Mouse (Mus musculus) kidney, embryonic 16.5 days (tissue): ENCODE measurements around the gene Pard3b. TPM values are rescaled to one million over a fixed set of nuclear protein-coding genes. Genes with fewer than 3 reads are reported as not detected.

Experiments
- ATAC-seq: fragments of 200-750 bp; cut with Nextera tagmentation; 2 replicates; pipeline ENCODE4 v1.8.0; 2017; ENCODE audit warnings: moderate TSS enrichment; ENCODE audit not compliant: low FRiP score, low TSS enrichment
- H3K27ac ChIP-seq: fragments of 300-500 bp; sonication (generic); 2 replicates; pipeline ENCODE4 v1.5.1; 2014; ENCODE audit warnings: low read length
- H3K27me3 ChIP-seq: fragments of 300-500 bp; sonication (generic); 2 replicates; pipeline ENCODE4 v1.6.1; 2014; ENCODE audit warnings: low read length, control low read depth, mixed read lengths; ENCODE audit not compliant: insufficient read depth
- H3K36me3 ChIP-seq: fragments of 300-500 bp; sonication (generic); 2 replicates; pipeline ENCODE4 v1.6.1; 2014; ENCODE audit warnings: low read length, control low read depth, mixed read lengths; ENCODE audit not compliant: insufficient read depth
- H3K4me1 ChIP-seq: fragments of 300-500 bp; sonication (generic); 2 replicates; pipeline ENCODE4 v1.6.1; 2014; ENCODE audit warnings: low read length, control low read depth, mixed read lengths; ENCODE audit not compliant: insufficient read depth
- H3K4me2 ChIP-seq: fragments of 300-500 bp; sonication (generic); replicated peaks from 2 replicates; pipeline ENCODE4 v1.6.1; 2014; ENCODE audit warnings: low read depth, low read length
- H3K4me3 ChIP-seq: fragments of 300-500 bp; sonication (generic); 2 replicates; pipeline ENCODE4 v1.5.1; 2014; ENCODE audit warnings: mild to moderate bottlenecking, low read length
- H3K9ac ChIP-seq: fragments of 300-500 bp; sonication (generic); replicated peaks from 2 replicates; pipeline ENCODE4 v1.6.1; 2014; ENCODE audit warnings: low read length
- H3K9me3 ChIP-seq: fragments of 300-500 bp; sonication (generic); 2 replicates; pipeline ENCODE4 v1.6.1; 2016; ENCODE audit warnings: low read length, control low read depth
- WGBS: fragments of 180-500 bp; shearing (Covaris S2); extraction: QIAGEN DNeasy Blood & Tissue Kit; methylation state at CpG from one replicate; pipeline ENCODE4 v1.1.7; 2014; 5-methylcytosine and 5-hydroxymethylcytosine counted together
- polyA plus RNA-seq: library from polyadenylated mRNA; unstranded; fragments of >200 nt; fragmentation: Nextera tagmentation; extraction: Ambion mirVana; gene quantifications from 2 replicates; pipeline ENCODE4 v1.2.1, GENCODE M21; 2015

The Pard3b gene
- polyA plus RNA-seq, 1 experiment from 2014 or later, result 17.6 TPM

GRCm38 (mm10) chr1:62412019-62412418, 773.4 kb downstream of the Pard3b start:
- WGBS, result 60% methylated on average over 4 of the region's 4 CpGs
- Histone ChIP-seq H3K9me3 (no peaks in the 10 kb centered on the region), H3K36me3 (no peaks in the 10 kb centered on the region), H3K4me3 (no peak overlapping the region), H3K27ac (no peak overlapping the region), H3K4me2 (no peak overlapping the region), H3K9ac (no peak overlapping the region), H3K4me1 (0 out of 2 replicates have a peak, but pooled peaks cover 3% of the 10 kb centered on the region), H3K27me3 (no peaks in the 10 kb centered on the region)
- no peak for ATAC-seq

DNA sequence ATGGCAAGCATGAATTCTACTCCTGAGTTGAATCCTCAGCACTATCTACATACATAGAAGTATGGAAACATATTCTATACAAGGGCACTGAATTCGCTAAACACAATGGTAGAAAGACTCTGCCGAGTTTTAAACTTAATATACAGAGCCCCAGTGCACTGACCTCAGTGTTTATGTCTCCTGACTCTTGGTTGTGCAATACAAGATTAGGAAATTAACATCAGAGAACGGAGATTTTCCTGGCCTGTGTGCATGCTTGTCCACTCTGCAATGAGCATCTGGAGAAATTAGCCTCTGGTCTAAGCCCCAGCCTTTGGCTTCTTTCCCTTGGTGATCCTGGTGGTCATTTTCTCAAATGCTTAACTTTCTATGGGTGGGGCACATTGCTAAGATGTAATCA, 774.4 kb downstream of the Pard3b start:
- ATAC-seq, result no peak
- WGBS, result 85% methylated on average over 3 of the region's 3 CpGs
- H3K4me2 ChIP-seq, result no peak overlapping the region

GRCm38 (mm10) chr1:62414521-62414920, 775.9 kb downstream of the Pard3b start:
- Histone ChIP-seq H3K36me3 (no peaks in the 10 kb centered on the region), H3K9ac (no peak overlapping the region), H3K27me3 (no peaks in the 10 kb centered on the region), H3K4me1 (0 out of 2 replicates have a peak, but pooled peaks cover 3% of the 10 kb centered on the region), H3K9me3 (no peaks in the 10 kb centered on the region), H3K4me2 (no peak overlapping the region), H3K4me3 (no peak overlapping the region), H3K27ac (no peak overlapping the region)
- WGBS, result 68% methylated on average over 6 of the region's 6 CpGs
- ATAC-seq, result no peak

More for the DNA sequence above, 774.4 kb downstream of the Pard3b start:
- Histone ChIP-seq H3K9ac (no peak overlapping the region), H3K9me3 (no peaks in the 10 kb centered on the region), H3K27me3 (no peaks in the 10 kb centered on the region), H3K4me1 (0 out of 2 replicates have a peak, but pooled peaks cover 3% of the 10 kb centered on the region), H3K4me3 (no peak overlapping the region), H3K27ac (no peak overlapping the region), H3K36me3 (no peaks in the 10 kb centered on the region)

DNA sequence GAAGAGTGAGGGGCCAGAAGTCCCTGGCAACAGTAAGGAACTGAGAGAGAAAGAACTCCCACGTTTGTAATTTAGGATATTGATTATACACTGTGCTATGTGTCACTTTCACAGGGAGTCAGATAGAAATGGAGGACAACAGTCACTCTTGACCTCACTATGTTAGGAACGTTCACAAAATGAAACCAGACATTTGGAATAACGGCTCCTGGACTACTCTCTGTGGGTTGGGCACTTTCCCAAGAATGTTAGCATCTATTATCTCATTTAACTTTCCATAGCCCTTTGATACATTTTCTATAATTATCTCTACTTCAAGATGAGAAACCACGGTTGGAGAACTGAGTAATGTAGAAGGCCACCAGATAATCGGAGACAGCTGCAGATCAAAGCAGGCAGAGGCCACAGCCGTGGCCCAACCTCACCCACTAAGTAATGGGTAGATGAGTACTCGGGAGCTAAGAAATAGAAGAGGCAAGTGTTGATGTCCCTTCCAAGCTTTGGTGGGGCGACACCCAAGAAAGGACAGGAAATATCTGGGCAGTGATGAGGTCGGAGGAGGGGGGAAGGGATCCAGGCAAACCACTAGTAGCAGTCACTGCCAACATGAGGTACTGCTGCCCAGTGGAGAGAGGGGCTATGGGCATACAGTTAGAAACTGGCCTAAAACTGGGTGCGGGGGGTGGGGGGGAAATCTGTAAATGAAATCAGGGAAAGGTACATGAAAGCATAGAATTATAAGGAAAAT, 778.2 kb downstream of the Pard3b start:
- H3K9ac ChIP-seq, result no peak overlapping the region
- no peaks in the 10 kb centered on the region for H3K27me3 ChIP-seq
- no peak overlapping the region for H3K4me3 ChIP-seq
- H3K4me1 ChIP-seq, result 0 out of 2 replicates have a peak, but pooled peaks cover 3% of the 10 kb centered on the region
- H3K36me3 ChIP-seq, result no peaks in the 10 kb centered on the region
- no peaks in the 10 kb centered on the region for H3K9me3 ChIP-seq
- no peak for ATAC-seq
- 81% methylated on average over 10 of the region's 10 CpGs for WGBS
- H3K4me2 ChIP-seq, result no peak overlapping the region
- H3K27ac ChIP-seq, result no peak overlapping the region

- peaks cover 2% of the 10 kb centered on the region; the same call in 1 of the 2 replicates for H3K9me3 ChIP-seq
- H3K9ac ChIP-seq, result no peak overlapping the region
- no peaks in the 10 kb centered on the region for H3K36me3 ChIP-seq
- no peaks in the 10 kb centered on the region; the same call in 1 of the 2 replicates for H3K4me1 ChIP-seq
- H3K4me3 ChIP-seq, result no peak overlapping the region
- no peak for ATAC-seq
- 56% methylated on average over 10 of the region's 10 CpGs for WGBS
- no peak overlapping the region for H3K4me2 ChIP-seq
- H3K27me3 ChIP-seq, result no peaks in the 10 kb centered on the region
- H3K27ac ChIP-seq, result no peak overlapping the region
Measured at GRCm38 (mm10) chr1:62422896-62423650, 784.4 kb downstream of the Pard3b start.

DNA sequence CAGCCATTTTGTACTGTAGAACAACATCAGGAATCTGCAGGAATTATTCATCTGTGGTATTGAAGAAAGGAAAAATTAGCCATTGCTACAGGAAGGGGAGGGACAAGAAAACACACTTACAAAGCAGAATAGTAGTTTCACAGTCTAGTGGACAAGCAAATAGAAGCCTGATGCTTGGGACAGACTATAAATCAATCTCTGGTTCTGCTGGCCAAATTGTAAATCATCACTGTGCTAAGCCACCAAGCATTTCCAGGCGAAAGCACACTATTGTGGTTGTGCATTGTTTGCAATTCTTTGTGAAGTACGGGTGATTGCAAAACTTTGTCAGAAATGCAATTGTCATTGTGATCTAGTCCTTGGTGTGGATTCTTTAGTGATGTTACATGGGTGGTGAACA, 786.7 kb downstream of the Pard3b start:
- WGBS, result 44% methylated on average over 2 of the region's 2 CpGs
- H3K27ac ChIP-seq, result no peak overlapping the region
- peak; percentile 67; the same call in 1 of the 2 replicates for ATAC-seq
- H3K4me1 ChIP-seq, result no peaks in the 10 kb centered on the region; the same call in 1 of the 2 replicates
- no peak overlapping the region for H3K9ac ChIP-seq
- no peak overlapping the region for H3K4me3 ChIP-seq
- no peaks in the 10 kb centered on the region for H3K27me3 ChIP-seq
- H3K36me3 ChIP-seq, result no peaks in the 10 kb centered on the region
- no peak overlapping the region for H3K4me2 ChIP-seq
- H3K9me3 ChIP-seq, result peaks cover 2% of the 10 kb centered on the region; the same call in 1 of the 2 replicates

DNA sequence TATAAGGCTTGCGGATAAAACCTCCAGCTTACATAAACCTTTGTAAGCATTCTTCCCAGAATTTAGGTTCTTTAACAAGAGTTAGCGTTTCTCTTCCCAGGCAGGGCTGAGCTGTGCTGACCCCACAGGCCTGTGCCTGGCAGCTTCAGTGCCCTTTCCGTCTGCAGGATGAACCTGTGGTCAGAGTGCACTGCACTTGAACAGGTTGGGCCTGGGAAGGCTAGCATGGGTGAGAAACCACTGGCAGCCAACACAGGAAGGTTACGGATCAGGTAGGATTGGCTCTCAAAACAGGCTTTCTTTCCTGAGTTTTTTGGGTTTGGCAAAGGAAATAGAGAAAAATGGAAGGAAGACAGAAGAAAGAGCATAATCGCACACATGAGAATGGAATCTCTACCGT, 790.1 kb downstream of the Pard3b start:
- no peaks in the 10 kb centered on the region for H3K27me3 ChIP-seq
- H3K36me3 ChIP-seq, result no peaks in the 10 kb centered on the region
- peaks cover 2% of the 10 kb centered on the region; the same call in 1 of the 2 replicates for H3K9me3 ChIP-seq
- no peak overlapping the region for H3K9ac ChIP-seq
- H3K4me2 ChIP-seq, result no peak overlapping the region
- no peak for ATAC-seq
- no peak overlapping the region for H3K4me3 ChIP-seq
- H3K4me1 ChIP-seq, result no peaks in the 10 kb centered on the region; the same call in 1 of the 2 replicates
- H3K27ac ChIP-seq, result no peak overlapping the region
- WGBS, result 77% methylated on average over 6 of the region's 6 CpGs

- 86% methylated on average over 17 of the region's 17 CpGs for WGBS
Measured at GRCm38 (mm10) chr1:62429333-62430182, 790.9 kb downstream of the Pard3b start.

DNA sequence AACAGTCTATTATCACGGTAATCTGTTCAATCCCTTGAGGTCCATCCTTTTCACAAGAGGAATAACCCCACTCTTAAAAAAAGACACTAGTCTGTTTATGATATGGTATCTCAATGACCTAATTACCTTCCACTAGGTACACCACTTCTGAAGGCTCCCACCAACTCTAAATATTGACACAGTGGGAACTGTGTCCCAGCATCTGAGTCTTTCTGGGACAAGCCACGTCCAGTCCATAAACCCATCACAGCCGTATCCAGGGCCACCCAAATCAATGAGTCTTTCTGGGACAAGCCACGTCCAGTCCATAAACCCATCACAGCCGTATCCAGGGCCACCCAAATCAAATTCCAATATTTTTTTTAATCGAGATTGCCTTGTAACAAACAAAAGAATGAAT, 792.4 kb downstream of the Pard3b start:
- no peaks in the 10 kb centered on the region for H3K4me1 ChIP-seq
- ATAC-seq, result no peak
- H3K27me3 ChIP-seq, result no peaks in the 10 kb centered on the region
- H3K9ac ChIP-seq, result no peak overlapping the region
- WGBS, result 80% methylated on average over 6 of the region's 6 CpGs
- no peak overlapping the region for H3K4me2 ChIP-seq
- H3K36me3 ChIP-seq, result no peaks in the 10 kb centered on the region
- H3K4me3 ChIP-seq, result no peak overlapping the region
- H3K9me3 ChIP-seq, result peaks cover under 1% of the 10 kb centered on the region; the same call in 1 of the 2 replicates
- H3K27ac ChIP-seq, result no peak overlapping the region

More at GRCm38 (mm10) chr1:62429333-62430182, 790.9 kb downstream of the Pard3b start:
- Histone ChIP-seq H3K9ac (no peak overlapping the region), H3K4me1 (no peaks in the 10 kb centered on the region; the same call in 1 of the 2 replicates), H3K36me3 (no peaks in the 10 kb centered on the region), H3K9me3 (peaks cover 2% of the 10 kb centered on the region; the same call in 1 of the 2 replicates), H3K4me3 (no peak overlapping the region), H3K27ac (no peak overlapping the region), H3K27me3 (no peaks in the 10 kb centered on the region), H3K4me2 (no peak overlapping the region)
- ATAC-seq, result no peak
